Mouse (Mus musculus) liver, embryonic 16.5 days (tissue): ENCODE data around the gene Spata5. TPM values are rescaled to one million over a fixed set of nuclear protein-coding genes. Genes with fewer than 3 reads are reported as not detected.
A peak's percentile ranks its signal among the peaks of the same experiment; 100 is the strongest.

Source experiments
- ATAC-seq: fragments of 200-750 bp; cut with Nextera tagmentation; 2 replicates; pipeline ENCODE4 v1.8.0; 2017; ENCODE audit warnings: low read depth, mild to moderate bottlenecking, moderate number of reproducible peaks, moderate library complexity
- H3K27ac ChIP-seq: fragments of 300-500 bp; sonication (generic); 2 replicates; pipeline ENCODE4 v1.5.1; 2014; ENCODE audit warnings: mild to moderate bottlenecking, low read length
- H3K27me3 ChIP-seq: fragments of 300-500 bp; sonication (generic); 2 replicates; pipeline ENCODE4 v1.6.1; 2014; ENCODE audit warnings: low read depth, low read length, mixed read lengths; ENCODE audit not compliant: control insufficient read depth, insufficient read depth
- H3K36me3 ChIP-seq: fragments of 300-500 bp; sonication (generic); 2 replicates; pipeline ENCODE4 v1.6.1; 2014; ENCODE audit warnings: mild to moderate bottlenecking; ENCODE audit not compliant: control insufficient read depth, insufficient read depth
- H3K4me1 ChIP-seq: fragments of 300-500 bp; sonication (generic); 2 replicates; pipeline ENCODE4 v1.6.1; 2014; ENCODE audit warnings: low read depth, low read length, mixed read lengths; ENCODE audit not compliant: control insufficient read depth
- H3K4me2 ChIP-seq: fragments of 300-500 bp; sonication (generic); 2 replicates; pipeline ENCODE4 v1.6.1; 2014; ENCODE audit warnings: low read depth, low read length, mixed read lengths
- H3K4me3 ChIP-seq: fragments of 300-500 bp; sonication (generic); 2 replicates; pipeline ENCODE4 v1.5.1; 2014; ENCODE audit warnings: low read depth, mild to moderate bottlenecking, low read length
- H3K9ac ChIP-seq: fragments of 300-500 bp; sonication (generic); 2 replicates; pipeline ENCODE4 v1.6.1; 2014; ENCODE audit warnings: low read depth, low read length
- H3K9me3 ChIP-seq: fragments of 300-500 bp; sonication (generic); replicated peaks from 2 replicates; pipeline ENCODE4 v1.6.1; 2016; ENCODE audit warnings: low read length; ENCODE audit not compliant: control insufficient read depth
- WGBS: fragments of 180-500 bp; shearing (Covaris S2); extraction: QIAGEN DNeasy Blood & Tissue Kit; methylation state at CpG from one replicate; pipeline ENCODE4 v1.1.7; 2014; ENCODE audit not compliant: insufficient replicate concordance; 5-methylcytosine and 5-hydroxymethylcytosine counted together
- polyA plus RNA-seq: library from polyadenylated mRNA; unstranded; fragments of >200 nt; fragmentation: Nextera tagmentation; extraction: Ambion mirVana; gene quantifications from 2 replicates; pipeline ENCODE4 v1.2.1, GENCODE M21; 2015

Spata5 gene
- polyA plus RNA-seq, 1 experiment from 2014 or later, result 14.6 TPM

DNA sequence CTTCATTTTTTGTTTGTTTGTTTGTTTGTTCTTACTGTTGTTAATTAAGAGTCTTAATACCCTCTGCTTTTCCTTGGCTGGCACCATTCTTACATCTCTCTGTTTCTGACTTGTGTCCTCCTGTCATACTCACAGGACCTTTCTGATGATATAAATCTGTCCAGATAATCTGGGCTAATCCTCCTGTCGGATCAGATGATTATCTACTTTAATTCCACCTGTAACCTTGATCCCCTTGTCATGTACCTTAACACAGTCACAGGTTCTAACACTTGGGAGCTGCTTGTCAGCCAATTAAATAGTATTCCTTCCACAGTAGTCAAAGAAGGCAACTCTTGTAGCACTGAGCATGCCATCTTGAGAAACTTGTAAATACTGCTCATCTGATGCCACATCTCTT is 131.8 kb downstream of the Spata5 start:
- Histone ChIP-seq H3K4me1 (peaks cover 49% of the 10 kb centered on the region), H3K4me2 (no peak overlapping the region), H3K27me3 (no peaks in the 10 kb centered on the region), H3K9me3 (no peaks in the 10 kb centered on the region), H3K9ac (no peak overlapping the region), H3K4me3 (no peak overlapping the region), H3K36me3 (no peaks in the 10 kb centered on the region), H3K27ac (peak overlapping the region; percentile 50)
- ATAC-seq, result no peak
- WGBS, result 67% methylated on average over 1 of the region's 1 CpGs

DNA sequence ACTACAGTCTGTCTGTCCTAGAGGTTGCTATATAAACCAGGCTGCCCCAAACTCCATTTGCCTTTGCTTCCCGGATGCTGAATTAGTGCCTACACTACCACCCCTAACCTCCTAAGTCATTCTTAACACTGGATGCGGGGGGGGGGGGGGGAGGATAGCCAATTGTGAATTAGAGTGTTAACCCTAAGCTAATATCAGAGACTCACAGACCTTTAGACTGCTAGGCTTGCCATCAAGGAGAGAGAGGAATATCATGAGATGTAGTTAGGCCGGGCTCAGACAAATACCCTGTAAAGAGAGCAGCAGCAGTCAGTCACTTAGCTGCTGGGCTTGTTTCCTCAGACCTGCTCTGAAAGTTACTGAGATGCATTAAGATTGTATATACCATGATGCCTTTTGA is 132.5 kb downstream of the Spata5 start:
- no peaks in the 10 kb centered on the region for H3K9me3 ChIP-seq
- H3K4me1 ChIP-seq, result peaks cover 56% of the 10 kb centered on the region
- H3K9ac ChIP-seq, result peak overlapping the region; percentile 16; the same call in 1 of the 2 replicates
- no peaks in the 10 kb centered on the region for H3K36me3 ChIP-seq
- peak overlapping the region; percentile 30; the same call in 1 of the 2 replicates for H3K4me2 ChIP-seq
- H3K27ac ChIP-seq, result peak overlapping the region; percentile 83
- H3K27me3 ChIP-seq, result no peaks in the 10 kb centered on the region
- WGBS, result 24% methylated on average over 3 of the region's 3 CpGs
- ATAC-seq, result peak; percentile 33
- H3K4me3 ChIP-seq, result no peak overlapping the region

GRCm38 (mm10) chr3:37553371-37554033 is 133.8 kb downstream of the Spata5 start:
- ATAC-seq, result peak; percentile 66
- Histone ChIP-seq H3K4me1 (peaks cover 69% of the 10 kb centered on the region), H3K27ac (peak overlapping the region; percentile 89)

GRCm38 (mm10) chr3:37556412-37557113 is 136.9 kb downstream of the Spata5 start:
- Histone ChIP-seq H3K4me2 (no peak overlapping the region), H3K4me1 (peaks cover 71% of the 10 kb centered on the region)
- 27% methylated on average over 7 of the region's 7 CpGs for WGBS

More at GRCm38 (mm10) chr3:37553371-37554033, 133.8 kb downstream of the Spata5 start:
- Histone ChIP-seq H3K4me2 (no peak overlapping the region), H3K27me3 (no peaks in the 10 kb centered on the region), H3K9ac (0 out of 2 replicates have a peak overlapping the region, but pooled peaks have one; percentile 18), H3K36me3 (no peaks in the 10 kb centered on the region), H3K9me3 (no peaks in the 10 kb centered on the region), H3K4me3 (no peak overlapping the region)
- WGBS, result 26% methylated on average over 1 of the region's 1 CpGs

DNA sequence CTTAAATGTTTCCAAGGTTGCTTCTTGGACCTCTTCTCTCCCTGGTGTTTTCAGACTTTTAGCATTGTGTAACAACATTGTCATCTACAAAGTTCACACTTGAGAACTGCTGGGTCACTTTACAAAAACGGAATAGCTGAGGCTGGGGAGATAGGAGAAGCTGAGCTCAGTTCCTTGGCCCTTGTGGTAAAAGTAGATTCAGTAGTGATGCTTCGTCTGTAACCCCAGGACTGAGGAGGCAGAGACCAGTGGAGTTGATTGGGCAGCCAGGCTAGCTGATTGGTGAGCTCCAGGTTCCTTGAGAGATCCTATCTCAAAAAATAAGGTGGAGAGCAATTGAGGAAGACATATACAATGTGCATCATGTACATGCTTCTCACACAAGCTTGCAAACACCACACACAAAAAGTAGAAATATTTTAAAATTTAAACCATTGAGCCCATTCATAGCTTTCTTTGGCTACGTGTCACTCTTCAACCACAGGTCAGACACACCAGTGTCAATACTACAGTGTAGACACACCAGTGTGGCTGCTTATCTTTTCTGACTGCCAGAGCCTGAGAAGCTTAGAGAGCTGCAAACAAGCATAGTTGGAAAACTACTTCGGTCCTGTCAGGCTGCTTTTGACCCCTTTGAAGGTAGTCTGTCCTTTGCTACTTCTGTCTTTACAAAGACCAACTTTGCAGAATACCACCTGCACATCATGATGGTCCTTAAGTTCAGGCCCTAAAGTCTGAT is 138.2 kb downstream of the Spata5 start:
- 18% methylated on average over 4 of the region's 4 CpGs for WGBS
- Histone ChIP-seq H3K36me3 (no peaks in the 10 kb centered on the region), H3K4me3 (no peak overlapping the region), H3K9ac (peak overlapping the region; percentile 60), H3K27me3 (no peaks in the 10 kb centered on the region), H3K27ac (peak overlapping the region; percentile 95), H3K4me2 (peak overlapping the region; percentile 1; the same call in 1 of the 2 replicates), H3K4me1 (peaks cover 65% of the 10 kb centered on the region), H3K9me3 (no peaks in the 10 kb centered on the region)
- peak; percentile 62 for ATAC-seq

More at GRCm38 (mm10) chr3:37556412-37557113, 136.9 kb downstream of the Spata5 start:
- H3K36me3 ChIP-seq, result no peaks in the 10 kb centered on the region
- H3K27me3 ChIP-seq, result no peaks in the 10 kb centered on the region
- H3K27ac ChIP-seq, result peak overlapping the region; percentile 95
- ATAC-seq, result no peak
- no peak overlapping the region for H3K4me3 ChIP-seq
- peak overlapping the region; percentile 35 for H3K9ac ChIP-seq
- H3K9me3 ChIP-seq, result no peaks in the 10 kb centered on the region

GRCm38 (mm10) chr3:37559339-37559738 is 139.6 kb downstream of the Spata5 start:
- peak overlapping the region; percentile 49 for H3K9ac ChIP-seq
- no peaks in the 10 kb centered on the region for H3K27me3 ChIP-seq
- no peaks in the 10 kb centered on the region for H3K9me3 ChIP-seq
- ATAC-seq, result peak; percentile 91
- no peaks in the 10 kb centered on the region for H3K36me3 ChIP-seq
- H3K4me1 ChIP-seq, result peaks cover 60% of the 10 kb centered on the region
- 26% methylated on average over 2 of the region's 2 CpGs for WGBS
- H3K4me3 ChIP-seq, result no peak overlapping the region
- peak overlapping the region; percentile 95 for H3K27ac ChIP-seq
- peak overlapping the region; percentile 41 for H3K4me2 ChIP-seq

DNA sequence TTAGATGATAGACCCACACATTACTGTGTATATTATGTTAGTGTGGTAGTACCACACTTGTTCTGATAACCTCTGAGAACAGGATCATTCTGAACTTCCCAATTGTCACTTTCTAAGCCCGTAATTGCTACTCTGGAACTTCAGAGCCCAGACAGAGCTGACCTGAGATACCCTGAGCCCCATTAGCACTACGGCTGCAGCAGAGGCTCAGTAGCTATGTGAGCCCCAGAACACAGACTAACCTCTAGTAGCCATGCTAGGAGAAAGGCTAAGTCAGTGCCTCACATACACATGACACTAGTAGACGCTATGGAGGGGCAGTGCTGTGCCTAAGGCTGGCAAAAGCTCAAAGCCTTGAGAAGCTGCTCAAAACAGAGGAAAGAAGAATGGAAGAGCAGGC is 141.8 kb downstream of the Spata5 start:
- Histone ChIP-seq H3K4me1 (peaks cover 55% of the 10 kb centered on the region), H3K9ac (no peak overlapping the region), H3K4me2 (no peak overlapping the region), H3K36me3 (no peaks in the 10 kb centered on the region), H3K27ac (peak overlapping the region; percentile 55), H3K9me3 (no peaks in the 10 kb centered on the region), H3K4me3 (no peak overlapping the region), H3K27me3 (no peaks in the 10 kb centered on the region)
- no peak for ATAC-seq
- 88% methylated on average over 3 of the region's 3 CpGs for WGBS

GRCm38 (mm10) chr3:37566097-37566496 is 146.4 kb downstream of the Spata5 start:
- Histone ChIP-seq H3K27me3 (no peaks in the 10 kb centered on the region), H3K4me3 (no peak overlapping the region), H3K4me2 (no peak overlapping the region; the same call in 1 of the 2 replicates), H3K4me1 (peaks cover 44% of the 10 kb centered on the region), H3K27ac (no peak overlapping the region), H3K9ac (no peak overlapping the region), H3K36me3 (no peaks in the 10 kb centered on the region), H3K9me3 (no peaks in the 10 kb centered on the region)
- WGBS, result 53% methylated on average over 6 of the region's 6 CpGs
- ATAC-seq, result peak; percentile 73
